Mouse (Mus musculus) lung, adult 2 months (tissue): Measurements from ENCODE around the gene Sertm1. TPM values are rescaled to one million over a fixed set of nuclear protein-coding genes. Genes with fewer than 3 reads are reported as not detected.

Source experiments
- DNase-seq: peaks from one replicate; pipeline ENCODE4 v3.0.0; 2022
- H3K4me1 ChIP-seq: fragments of 200-500 bp; 2 replicates; pipeline ENCODE4 v1.6.1; 2011; ENCODE audit warnings: low read length; ENCODE audit not compliant: control insufficient read depth, insufficient read depth
- H3K4me3 ChIP-seq: fragments of 200-500 bp; replicated peaks from 2 replicates; pipeline ENCODE3; 2011; ENCODE audit warnings: low read depth, mild to moderate bottlenecking, control low read depth, low read length; ENCODE audit errors: extremely low read depth
- CTCF ChIP-seq: fragments of 200-500 bp; IDR thresholded peaks from 2 replicates; pipeline ENCODE4 v1.5.1; 2011; ENCODE audit warnings: mild to moderate bottlenecking, low read length, control low read depth; ENCODE audit not compliant: insufficient read depth
- POLR2A ChIP-seq: fragments of 200-500 bp; IDR thresholded peaks from 2 replicates; pipeline ENCODE4 v1.6.1; 2011; ENCODE audit warnings: low read depth, mild to moderate bottlenecking, control low read depth, low read length, borderline replicate concordance; ENCODE audit errors: extremely low read depth
- WGBS: fragments of 180-500 bp; shearing (Covaris S2); methylation state at CpG from one replicate; pipeline ENCODE4 v1.1.7; 2018; 5-methylcytosine and 5-hydroxymethylcytosine counted together
- polyA plus RNA-seq: library from polyadenylated mRNA; depleted of rRNA; stranded (reverse); fragments of >200 nt; gene quantifications from 2 replicates; pipeline ENCODE4 v1.2.3, GENCODE M21; 2012; rRNA removed

Sertm1 gene
- polyA plus RNA-seq, 1 experiment, result not detected

DNA sequence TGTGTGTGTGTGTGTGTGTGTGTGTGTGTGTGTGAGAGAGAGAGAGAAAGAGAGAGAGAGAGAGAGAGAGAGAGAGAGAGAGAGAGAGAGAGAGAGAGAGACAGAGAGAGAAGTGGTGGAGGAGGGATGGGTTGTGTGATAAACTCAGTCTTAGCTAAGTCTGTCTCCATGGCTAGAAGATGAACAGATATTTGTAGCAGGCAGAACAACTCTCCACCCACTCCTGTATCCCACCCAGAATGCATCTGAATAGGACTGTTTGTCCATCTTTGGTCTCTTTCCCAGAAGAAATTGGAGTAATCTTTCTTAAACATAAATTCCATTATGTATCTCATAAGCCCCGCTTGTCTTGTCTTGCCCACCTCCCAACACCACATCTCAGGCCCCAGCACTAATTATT lies 20.8 kb downstream of the Sertm1 start:
- no peak for DNase-seq

GRCm38 (mm10) chr3:54892218-54892617 lies 23.5 kb downstream of the Sertm1 start:
- DNase-seq, result no peak
- Histone ChIP-seq H3K4me1 (no peaks in the 10 kb centered on the region), H3K4me3 (no peak overlapping the region)
- TF ChIP-seq POLR2A (no peak), CTCF (no peak)
- WGBS, result 63% methylated on average over 4 of the region's 4 CpGs

More for the DNA sequence above, 20.8 kb downstream of the Sertm1 start:
- no peak for TF ChIP-seq POLR2A
- no peak for TF ChIP-seq CTCF
- Histone ChIP-seq H3K4me1 (no peaks in the 10 kb centered on the region), H3K4me3 (no peak overlapping the region)
- WGBS, result 70% methylated on average over 1 of the region's 1 CpGs

GRCm38 (mm10) chr3:54886501-54886900 lies 29.2 kb downstream of the Sertm1 start:
- no peak for DNase-seq
- TF ChIP-seq CTCF (no peak), POLR2A (no peak)
- Histone ChIP-seq H3K4me3 (no peak overlapping the region), H3K4me1 (no peaks in the 10 kb centered on the region)
- WGBS, result 76% methylated on average over 2 of the region's 2 CpGs

Other genes with a start within 250 kb of the Sertm1 start
- 43.9 and 50.1 TPM in 2 replicates for gene Supt20, start 223.1 kb downstream of the Sertm1 start, polyA plus RNA-seq
- gene Gm21958, start 201.5 kb downstream of the Sertm1 start, polyA plus RNA-seq, result not detected in 2 replicates
- gene Exosc8, start 180.5 kb downstream of the Sertm1 start, polyA plus RNA-seq, result 15.3 and 20.3 TPM in 2 replicates
- gene Alg5, start 180.3 kb downstream of the Sertm1 start, polyA plus RNA-seq, result 9.4 and 12.4 TPM in 2 replicates
- 4.0 and 5.6 TPM in 2 replicates for gene Smad9, start 160.3 kb downstream of the Sertm1 start, polyA plus RNA-seq
- 13.2 and 22.6 TPM in 2 replicates for gene Rfxap, start 108.1 kb downstream of the Sertm1 start, polyA plus RNA-seq
- 1.0 and 1.3 TPM in 2 replicates for gene Ccna1, start 139.6 kb upstream of the Sertm1 start, polyA plus RNA-seq
- gene Spg20, start 196.2 kb upstream of the Sertm1 start, polyA plus RNA-seq, result 13.2 and 15.4 TPM in 2 replicates
- gene Ccdc169, start 221.5 kb upstream of the Sertm1 start, polyA plus RNA-seq, result not detected in 2 replicates